Mouse (Mus musculus) heart, postnatal 14 days (tissue): ENCODE data around the gene Zyg11a. TPM values are rescaled to one million over a fixed set of nuclear protein-coding genes. Genes with fewer than 3 reads are reported as not detected.
"Not testable (repeated sequence)": the region's sequence is repeated elsewhere in the genome, so short reads cannot be mapped to it uniquely, and the experiment has no call there.

ENCODE experiments used
- DNase-seq, 2 experiments: peaks; one replicate each; pipeline ENCODE4 v3.0.0; 2021 to 2022
- intact Hi-C: fragments of 180-260 bp; cut with DNase I; formaldehyde crosslinking; loops from one replicate; pipeline ENCODE4 v1.15.1; 2025
- total RNA-seq, 2 experiments: library from RNA; stranded (reverse); gene quantifications; 2 replicates each; pipeline ENCODE4 v1.2.3; 2021

Zyg11a gene
- total RNA-seq, 2 experiments from 2014 or later, result 0.12 TPM

GRCm38 (mm10) chr4:108145554-108145953 is 72.3 kb downstream of the Zyg11a start:
- DNase-seq, intact Hi-C loops: not testable (repeated sequence)

DNA sequence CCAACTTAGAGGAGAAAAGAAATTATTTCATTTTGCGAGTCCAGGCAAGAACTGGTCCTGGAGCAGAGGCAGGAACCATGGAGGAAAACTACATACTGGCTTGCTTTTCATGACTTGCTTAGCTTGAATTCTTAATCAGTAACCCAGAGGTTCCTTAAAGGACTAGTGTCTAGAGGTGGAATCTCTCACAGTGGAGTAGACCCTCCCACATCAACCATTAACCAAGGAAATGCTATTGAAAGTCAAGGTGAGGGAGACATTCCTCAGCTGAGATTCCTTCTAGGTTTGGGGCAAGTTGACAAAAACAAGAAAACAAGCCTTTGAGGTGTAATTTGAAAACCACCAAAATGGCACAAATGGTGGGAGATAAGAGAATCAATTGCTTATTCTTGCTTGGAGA is 73.0 kb downstream of the Zyg11a start, which contains the start of gene Scp2:
TSS of gene Scp2 (minus strand) at position 119 of the 400 bp plus-strand sequence.
- intact Hi-C loops, result no loop called here
- no peak for DNase-seq

GRCm38 (mm10) chr4:108143778-108144177 is 74.1 kb downstream of the Zyg11a start:
- DNase-seq, result no peak
- intact Hi-C loops, result no loop called here

DNA sequence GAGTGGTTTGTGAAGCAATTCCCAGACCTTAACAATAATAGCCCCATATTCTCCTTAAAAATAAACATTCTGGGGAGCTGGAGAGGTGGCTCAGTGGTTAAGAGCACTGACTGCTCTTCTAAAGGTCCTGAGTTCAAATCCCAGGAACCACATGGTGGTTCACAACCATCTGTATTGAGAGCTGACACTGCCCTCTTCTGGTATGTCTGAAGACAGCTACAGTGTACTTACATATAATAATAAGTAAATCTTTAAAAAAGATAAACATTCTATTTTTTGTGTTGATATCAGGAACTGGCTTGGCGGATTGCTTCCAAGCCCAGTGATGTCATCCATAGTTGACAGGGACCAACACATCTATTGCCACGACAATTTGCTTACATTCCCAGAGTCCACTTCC is 74.7 kb downstream of the Zyg11a start:
- DNase-seq, intact Hi-C loops: not testable (repeated sequence)

DNA sequence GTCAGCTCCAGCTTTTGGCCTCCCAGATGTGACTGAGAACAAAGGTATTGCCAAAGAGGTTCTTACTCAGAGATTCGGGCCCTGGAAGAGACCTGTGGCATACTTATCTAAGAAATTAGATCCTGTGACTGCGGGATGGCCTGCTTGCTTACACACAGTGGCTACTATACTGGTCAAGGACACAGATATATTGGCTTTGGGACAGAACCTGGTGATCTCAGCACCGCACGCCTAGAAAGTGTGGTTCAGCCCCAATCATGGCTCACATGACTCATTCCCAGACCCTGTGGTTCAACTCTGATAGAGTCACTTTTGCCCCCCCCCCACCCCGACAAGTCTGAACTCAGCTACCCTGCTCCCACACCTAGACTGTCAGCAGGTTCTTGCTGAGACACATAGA is 80.9 kb downstream of the Zyg11a start:
- no peak for DNase-seq
- intact Hi-C loops, result no loop called here

Other genes starting within 250 kb of the Zyg11a start
- under 1 TPM; 0.07 to 0.14 TPM for gene Slc1a7, start 249.7 kb downstream of the Zyg11a start, total RNA-seq
- gene Podn, start 121.6 kb downstream of the Zyg11a start, total RNA-seq, result 10 to 100 TPM; 16.0 to 31.0 TPM
- gene Scp2, start 73.0 kb downstream of the Zyg11a start, total RNA-seq, result 100 to 1,000 TPM; 227 to 235 TPM
- gene Echdc2, start 52.6 kb downstream of the Zyg11a start, total RNA-seq, result 10 to 100 TPM; 31.4 to 31.9 TPM
- gene Zyg11b, start 83.0 kb upstream of the Zyg11a start, total RNA-seq, result 10 to 100 TPM; 37.6 to 39.1 TPM
- gene Coa7, start 110.1 kb upstream of the Zyg11a start, total RNA-seq, result 10 to 100 TPM; 41.1 TPM
- gene Shisal2a, start 165.3 kb upstream of the Zyg11a start, total RNA-seq, result not detected
- gene Gpx7, start 188.9 kb upstream of the Zyg11a start, total RNA-seq, result 10 to 100 TPM; 12.7 to 13.9 TPM
- gene Tut4, start 241.4 kb upstream of the Zyg11a start, total RNA-seq, result 10 to 100 TPM; 28.9 to 31.7 TPM